Mouse (Mus musculus) liver, embryonic 14 days (tissue): ENCODE results near the gene Prss22. TPM values are rescaled to one million over a fixed set of nuclear protein-coding genes. Genes with fewer than 3 reads are reported as not detected.

Experiments
- polyA plus RNA-seq: library from polyadenylated mRNA; depleted of rRNA; stranded (reverse); fragments of >200 nt; gene quantifications from 2 replicates; pipeline ENCODE4 v1.2.3, GENCODE M21; 2012; rRNA removed

Prss22 gene
- 0.05 TPM in 1 of 2 replicates, not detected in the other for polyA plus RNA-seq

GRCm38 (mm10) chr17:23997901-23998300 is at the start of gene Prss22:
Prss22 (minus strand) TSS chr17:23998100.

GRCm38 (mm10) chr17:24037844-24038243 is 39.9 kb upstream of the Prss22 start, which contains the start of gene Prss27:
Prss27 (plus strand) TSS chr17:24038144.

DNA sequence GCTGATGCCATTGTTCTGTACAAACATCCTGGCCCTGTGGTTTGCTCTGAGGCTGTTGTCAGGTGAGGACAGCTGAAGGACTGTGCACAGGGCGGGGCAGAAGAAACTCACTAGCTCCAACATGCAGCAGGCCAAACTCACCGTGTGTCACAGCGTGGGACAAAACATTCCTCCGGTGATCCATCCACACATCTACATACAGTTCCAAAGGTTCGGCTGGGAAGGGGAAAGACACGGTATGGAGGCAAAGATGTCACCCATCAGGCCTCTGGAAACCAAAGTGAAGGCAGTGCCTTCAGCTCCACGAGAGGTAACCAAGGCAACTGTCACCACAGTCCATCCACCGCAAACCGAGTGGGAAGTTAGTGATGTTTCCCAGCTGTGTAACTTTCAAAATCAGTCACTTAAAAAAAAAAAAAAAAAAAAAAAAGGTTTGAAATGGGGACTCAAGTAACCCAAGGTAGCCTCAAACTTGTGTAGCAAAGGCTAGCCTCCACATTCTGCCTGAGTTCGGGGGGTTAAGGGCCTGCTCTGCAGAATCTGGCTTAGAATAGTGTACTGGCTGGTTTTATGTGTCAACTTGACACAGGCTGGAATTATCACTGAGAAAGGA is 17.5 kb downstream of the Prss22 start, which contains the start of gene Prss30:
TSS of gene Prss30 (minus strand) at position 270 of the 613 bp plus-strand sequence.

GRCm38 (mm10) chr17:23955174-23955573 is 42.7 kb downstream of the Prss22 start, which contains the start of gene Sbpl:
Sbpl (minus strand) TSS chr17:23955274.

Other genes with a start within 250 kb of the Prss22 start
- gene Flywch1, start 226.5 kb downstream of the Prss22 start, polyA plus RNA-seq, result 3.9 and 4.2 TPM in 2 replicates
- 0.78 and 0.93 TPM in 2 replicates for gene Flywch2, start 212.0 kb downstream of the Prss22 start, polyA plus RNA-seq
- gene Srrm2, start 207.6 kb downstream of the Prss22 start, polyA plus RNA-seq, result 104 and 131 TPM in 2 replicates
- gene Elob, start 169.0 kb downstream of the Prss22 start, polyA plus RNA-seq, result 283 and 297 TPM in 2 replicates
- gene Prss33, start 162.0 kb downstream of the Prss22 start, polyA plus RNA-seq, result not detected in 2 replicates
- not detected in 2 replicates for gene Prss32, start 154.2 kb downstream of the Prss22 start, polyA plus RNA-seq
- gene Prss41, start 153.9 kb downstream of the Prss22 start, polyA plus RNA-seq, result 0.11 and 0.14 TPM in 2 replicates
- not detected in 2 replicates for gene Prss21, start 130.0 kb downstream of the Prss22 start, polyA plus RNA-seq
- not detected in 2 replicates for gene Dcpp1, start 117.2 kb downstream of the Prss22 start, polyA plus RNA-seq
- gene Dcpp2, start 117.2 kb downstream of the Prss22 start, polyA plus RNA-seq, result not detected in 2 replicates
- gene Dcpp3, start 80.6 kb downstream of the Prss22 start, polyA plus RNA-seq, result not detected in 2 replicates
- 0.02 TPM in 1 of 2 replicates, not detected in the other for gene Sbp, start 56.4 kb downstream of the Prss22 start, polyA plus RNA-seq
- not detected in 2 replicates for gene Sbpl, start 42.8 kb downstream of the Prss22 start, polyA plus RNA-seq
- 0.06 and 0.09 TPM in 2 replicates for gene Prss30, start 17.5 kb downstream of the Prss22 start, polyA plus RNA-seq
- gene Prss27, start 40.0 kb upstream of the Prss22 start, polyA plus RNA-seq, result 0.10 TPM in 1 of 2 replicates, not detected in the other
- gene Kctd5, start 75.4 kb upstream of the Prss22 start, polyA plus RNA-seq, result 9.7 and 11.2 TPM in 2 replicates
- 9.2 and 11.4 TPM in 2 replicates for gene Pdpk1, start 152.8 kb upstream of the Prss22 start, polyA plus RNA-seq
- gene Amdhd2, start 165.7 kb upstream of the Prss22 start, polyA plus RNA-seq, result 9.5 and 10.5 TPM in 2 replicates
- 198 and 244 TPM in 2 replicates for gene Atp6v0c, start 171.6 kb upstream of the Prss22 start, polyA plus RNA-seq
- 12.2 and 15.2 TPM in 2 replicates for gene Tbc1d24, start 207.5 kb upstream of the Prss22 start, polyA plus RNA-seq
- gene Ntn3, start 211.4 kb upstream of the Prss22 start, polyA plus RNA-seq, result 0.45 and 0.63 TPM in 2 replicates
- gene Tedc2, start 222.8 kb upstream of the Prss22 start, polyA plus RNA-seq, result 15.4 and 18.1 TPM in 2 replicates